Mouse (Mus musculus) lung, postnatal 0 days (tissue): ENCODE results near the gene Ahnak. TPM values are rescaled to one million over a fixed set of nuclear protein-coding genes. Genes with fewer than 3 reads are reported as not detected.

Experiments
- ATAC-seq: fragments of 200-750 bp; cut with Nextera tagmentation; 2 replicates; pipeline ENCODE4 v1.8.0; 2017; ENCODE audit warnings: moderate library complexity
- DNase-seq: peaks from one replicate; pipeline ENCODE4 v3.0.0-alpha.2; 2016; ENCODE audit warnings: low spot score
- H3K27ac ChIP-seq: fragments of 300-500 bp; sonication (generic); 2 replicates; pipeline ENCODE4 v1.5.1; 2014; ENCODE audit warnings: antibody characterized with exemption, mild to moderate bottlenecking, low read length, mixed read lengths
- H3K27me3 ChIP-seq: fragments of 300-500 bp; sonication (generic); replicated peaks from 2 replicates; pipeline ENCODE4 v1.6.1; 2014; ENCODE audit warnings: low read length, mixed read lengths; ENCODE audit not compliant: insufficient read depth
- H3K36me3 ChIP-seq: fragments of 300-500 bp; sonication (generic); 2 replicates; pipeline ENCODE4 v1.6.1; 2014; ENCODE audit warnings: low read length, mixed read lengths; ENCODE audit not compliant: insufficient read depth
- H3K4me1 ChIP-seq: fragments of 300-500 bp; sonication (generic); 2 replicates; pipeline ENCODE4 v1.6.1; 2014; ENCODE audit warnings: antibody characterized with exemption, low read depth, low read length, mixed read lengths; ENCODE audit not compliant: insufficient read depth
- H3K4me2 ChIP-seq: fragments of 300-500 bp; sonication (generic); replicated peaks from 2 replicates; pipeline ENCODE4 v1.6.1; 2014; ENCODE audit warnings: low read depth, mild to moderate bottlenecking, low read length, moderate library complexity, mixed read lengths
- H3K4me3 ChIP-seq: fragments of 300-500 bp; sonication (generic); 2 replicates; pipeline ENCODE4 v1.5.1; 2014; ENCODE audit warnings: low read depth, low read length
- H3K9ac ChIP-seq: fragments of 300-500 bp; sonication (generic); replicated peaks from 2 replicates; pipeline ENCODE4 v1.6.1; 2014; ENCODE audit warnings: low read depth, mild to moderate bottlenecking
- H3K9me3 ChIP-seq: fragments of 300-500 bp; sonication (generic); 2 replicates; pipeline ENCODE4 v1.6.1; 2016; ENCODE audit warnings: low read length, mixed read lengths
- CTCF ChIP-seq: IDR thresholded peaks from 2 replicates; pipeline ENCODE4 v1.5.1; 2016; ENCODE audit warnings: antibody characterized with exemption, mild to moderate bottlenecking
- EP300 ChIP-seq: IDR thresholded peaks from 2 replicates; pipeline ENCODE4 v1.6.1; 2016; ENCODE audit warnings: antibody characterized with exemption, mild to moderate bottlenecking, control low read depth
- WGBS: fragments of 180-500 bp; shearing (Covaris S2); extraction: QIAGEN DNeasy Blood & Tissue Kit; methylation state at CpG from one replicate; pipeline ENCODE4 v1.1.7; 2014; 5-methylcytosine and 5-hydroxymethylcytosine counted together
- polyA plus RNA-seq: library from polyadenylated mRNA; unstranded; fragments of >200 nt; fragmentation: Nextera tagmentation; extraction: Ambion mirVana; gene quantifications from 2 replicates; pipeline ENCODE4 v1.2.1, GENCODE M21; 2015

The Ahnak gene
- polyA plus RNA-seq, 1 experiment from 2014 or later = 151 TPM

GRCm38 (mm10) chr19:9105101-9105685 is 116.1 kb downstream of the Ahnak start:
- Histone ChIP-seq H3K27ac (no peak overlapping the region), H3K9me3 (no peaks in the 10 kb centered on the region), H3K4me1 (peaks cover 17% of the 10 kb centered on the region; the same call in 1 of the 2 replicates), H3K9ac (no peak overlapping the region), H3K27me3 (no peaks in the 10 kb centered on the region), H3K4me3 (no peak overlapping the region), H3K36me3 (no peaks in the 10 kb centered on the region), H3K4me2 (no peak overlapping the region)
- no peak for ATAC-seq
- WGBS = 61% methylated on average over 3 of the region's 3 CpGs
- TF ChIP-seq CTCF (no peak), EP300 (no peak)
- DNase-seq = no peak

GRCm38 (mm10) chr19:9106096-9106495 is 117.0 kb downstream of the Ahnak start:
- peaks cover 17% of the 10 kb centered on the region; the same call in 1 of the 2 replicates for H3K4me1 ChIP-seq
- no peak overlapping the region for H3K4me3 ChIP-seq
- DNase-seq (peak; percentile 65), ATAC-seq (peak; percentile 46)
- 44% methylated on average over 5 of the region's 5 CpGs for WGBS
- no peaks in the 10 kb centered on the region for H3K36me3 ChIP-seq
- no peak overlapping the region for H3K9ac ChIP-seq
- TF ChIP-seq EP300 (no peak), CTCF (no peak)
- no peak overlapping the region for H3K4me2 ChIP-seq
- no peaks in the 10 kb centered on the region for H3K9me3 ChIP-seq
- peak overlapping the region; percentile 86 for H3K27ac ChIP-seq
- H3K27me3 ChIP-seq = no peaks in the 10 kb centered on the region

- Histone ChIP-seq H3K4me1 (peaks cover 17% of the 10 kb centered on the region; the same call in 1 of the 2 replicates), H3K36me3 (0 out of 2 replicates have a peak, but pooled peaks cover under 1% of the 10 kb centered on the region), H3K4me3 (no peak overlapping the region), H3K4me2 (no peak overlapping the region), H3K9ac (no peak overlapping the region), H3K9me3 (no peaks in the 10 kb centered on the region), H3K27me3 (no peaks in the 10 kb centered on the region), H3K27ac (peak overlapping the region; percentile 86)
- TF ChIP-seq EP300 (peak; percentile 80), CTCF (no peak)
- ATAC-seq (peak; percentile 73), DNase-seq (peak; percentile 59)
- WGBS = 11% methylated on average over 4 of the region's 4 CpGs
These were observed 117.8 kb downstream of the Ahnak start for GRCm38 (mm10) chr19:9106751-9107378.

GRCm38 (mm10) chr19:9107379-9107755 is 118.3 kb downstream of the Ahnak start:
- H3K9ac ChIP-seq = no peak overlapping the region
- ATAC-seq = peak; percentile 58
- H3K4me2 ChIP-seq = no peak overlapping the region
- H3K27me3 ChIP-seq = no peaks in the 10 kb centered on the region
- WGBS = 30% methylated on average over 1 of the region's 1 CpGs
- no peak for DNase-seq
- 0 out of 2 replicates have a peak, but pooled peaks cover 3% of the 10 kb centered on the region for H3K36me3 ChIP-seq
- peak overlapping the region; percentile 86 for H3K27ac ChIP-seq
- TF ChIP-seq CTCF (no peak), EP300 (no peak)
- no peaks in the 10 kb centered on the region for H3K9me3 ChIP-seq
- no peak overlapping the region for H3K4me3 ChIP-seq
- H3K4me1 ChIP-seq = peaks cover 17% of the 10 kb centered on the region; the same call in 1 of the 2 replicates

GRCm38 (mm10) chr19:9108536-9108935 is 119.5 kb downstream of the Ahnak start:
- no peak for ATAC-seq
- Histone ChIP-seq H3K27ac (no peak overlapping the region), H3K4me2 (no peak overlapping the region), H3K4me3 (no peak overlapping the region), H3K36me3 (0 out of 2 replicates have a peak, but pooled peaks cover 7% of the 10 kb centered on the region), H3K4me1 (peaks cover 17% of the 10 kb centered on the region; the same call in 1 of the 2 replicates), H3K9ac (no peak overlapping the region), H3K9me3 (no peaks in the 10 kb centered on the region), H3K27me3 (no peaks in the 10 kb centered on the region)
- 96% methylated on average over 1 of the region's 1 CpGs for WGBS
- DNase-seq = no peak
- TF ChIP-seq EP300 (no peak), CTCF (0 out of 2 replicates have a peak, but pooled peaks have one; percentile 10)

DNA sequence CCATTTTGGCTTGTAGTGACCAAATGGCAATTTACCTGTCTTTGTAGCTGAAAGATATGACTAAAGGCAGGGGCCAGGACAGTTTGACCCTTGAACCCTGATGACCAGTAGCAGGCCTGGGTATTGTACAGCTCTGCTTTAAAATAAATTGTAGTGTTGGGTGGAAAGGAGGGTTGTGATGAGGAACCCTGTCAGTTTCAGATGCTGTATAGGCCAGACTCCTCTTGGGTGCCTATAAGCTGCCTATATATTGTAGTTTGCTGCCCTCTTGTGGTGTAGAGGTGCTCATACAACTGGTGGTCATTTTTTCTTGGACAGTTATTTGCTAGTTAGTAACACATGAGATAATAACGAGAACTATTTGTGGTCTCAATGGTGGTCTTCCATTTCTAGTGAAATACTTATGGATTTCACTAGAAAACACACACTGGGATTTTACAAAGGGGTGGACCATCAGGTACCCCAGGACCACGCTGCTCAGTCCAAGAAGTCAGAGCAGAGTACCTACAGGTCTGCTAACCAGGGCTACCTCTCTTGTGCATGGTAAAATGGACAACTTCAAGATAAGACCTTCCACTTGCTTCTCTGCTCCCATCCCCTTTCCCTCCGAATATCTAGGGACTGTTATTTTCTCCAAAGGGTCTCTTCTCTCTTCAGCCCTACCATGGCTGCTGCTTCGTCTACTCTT is 121.2 kb downstream of the Ahnak start:
- WGBS = 47% methylated on average over 4 of the region's 4 CpGs
- Histone ChIP-seq H3K4me1 (peaks cover 17% of the 10 kb centered on the region; the same call in 1 of the 2 replicates), H3K9ac (no peak overlapping the region), H3K27ac (no peak overlapping the region), H3K4me2 (no peak overlapping the region), H3K36me3 (0 out of 2 replicates have a peak, but pooled peaks cover 7% of the 10 kb centered on the region), H3K4me3 (no peak overlapping the region), H3K27me3 (no peaks in the 10 kb centered on the region), H3K9me3 (no peaks in the 10 kb centered on the region)
- peak; percentile 91 for DNase-seq
- TF ChIP-seq CTCF = peak; percentile 93
- TF ChIP-seq EP300 = no peak
- ATAC-seq = peak; percentile 44
